Mouse (Mus musculus) limb, embryonic 14.5 days (tissue): ENCODE measurements at regions not wholly inside any gene's neighbourhood (a gene's known extent, or its start where the extent isn't known, plus 50 kb on each side); places are given as distances from the start of the nearest gene placed in this dataset.

ENCODE experiments used
- ATAC-seq: fragments of 200-750 bp; cut with Nextera tagmentation; 2 replicates; pipeline ENCODE4 v1.8.0; 2017; ENCODE audit warnings: low read depth, moderate number of reproducible peaks, moderate TSS enrichment; ENCODE audit not compliant: low FRiP score
- DNase-seq: peaks from one replicate; pipeline ENCODE4 v3.0.0-alpha.2; 2015; ENCODE audit warnings: low spot score
- H3K27ac ChIP-seq: fragments of 300-500 bp; sonication (generic); replicated peaks from 2 replicates; pipeline ENCODE4 v1.5.1; 2014; ENCODE audit warnings: low read depth, mild to moderate bottlenecking, low read length, moderate library complexity, mixed read lengths
- H3K27me3 ChIP-seq: fragments of 300-500 bp; sonication (generic); 2 replicates; pipeline ENCODE4 v1.6.1; 2014; ENCODE audit warnings: low read length, mixed read lengths; ENCODE audit not compliant: control insufficient read depth, insufficient read depth
- H3K36me3 ChIP-seq: fragments of 300-500 bp; sonication (generic); 2 replicates; pipeline ENCODE4 v1.6.1; 2014; ENCODE audit warnings: mild to moderate bottlenecking, low read length, moderate library complexity, mixed read lengths; ENCODE audit not compliant: control insufficient read depth, insufficient read depth
- H3K4me1 ChIP-seq: fragments of 300-500 bp; sonication (generic); 2 replicates; pipeline ENCODE4 v1.6.1; 2014; ENCODE audit warnings: antibody characterized with exemption, low read length, mixed read lengths; ENCODE audit not compliant: control insufficient read depth, insufficient read depth
- H3K4me2 ChIP-seq: fragments of 300-500 bp; sonication (generic); replicated peaks from 2 replicates; pipeline ENCODE4 v1.6.1; 2014; ENCODE audit warnings: low read depth, mild to moderate bottlenecking, low read length, moderate library complexity; ENCODE audit not compliant: severe bottlenecking
- H3K4me3 ChIP-seq: fragments of 300-500 bp; sonication (generic); replicated peaks from 2 replicates; pipeline ENCODE4 v1.5.1; 2014; ENCODE audit warnings: low read length
- H3K9ac ChIP-seq: fragments of 300-500 bp; sonication (generic); 2 replicates; pipeline ENCODE4 v1.6.1; 2014; ENCODE audit warnings: mild to moderate bottlenecking, low read depth, low read length, moderate library complexity; ENCODE audit not compliant: severe bottlenecking
- H3K9me3 ChIP-seq: fragments of 300-500 bp; sonication (generic); 2 replicates; pipeline ENCODE4 v1.6.1; 2016; ENCODE audit warnings: low read length; ENCODE audit not compliant: control insufficient read depth
- POLR2A ChIP-seq: fragments of 200-500 bp; IDR thresholded peaks from 2 replicates; pipeline ENCODE4 v1.8.0; 2012; ENCODE audit warnings: inconsistent platforms, mild to moderate bottlenecking, moderate library complexity, borderline replicate concordance; ENCODE audit not compliant: insufficient read depth, insufficient read length; ENCODE audit errors: extremely low read depth
- WGBS: fragments of 180-500 bp; shearing (Covaris S2); extraction: QIAGEN DNeasy Blood & Tissue Kit; methylation state at CpG from one replicate; pipeline ENCODE4 v1.1.7; 2014; 5-methylcytosine and 5-hydroxymethylcytosine counted together

GRCm38 (mm10) chr19:48136231-48136630, 69.6 kb upstream of the Sorcs3 start:
- no peaks in the 10 kb centered on the region; the same call in 1 of the 2 replicates for H3K27me3 ChIP-seq
- H3K9me3 ChIP-seq: no peaks in the 10 kb centered on the region
- no peak overlapping the region for H3K4me3 ChIP-seq
- no peak overlapping the region for H3K27ac ChIP-seq
- TF ChIP-seq POLR2A: no peak
- no peaks in the 10 kb centered on the region for H3K36me3 ChIP-seq
- H3K4me2 ChIP-seq: no peak overlapping the region
- no peak overlapping the region for H3K9ac ChIP-seq
- WGBS: 23% methylated on average over 8 of the region's 8 CpGs
- ATAC-seq: no peak
- no peaks in the 10 kb centered on the region for H3K4me1 ChIP-seq
- DNase-seq: no peak

- H3K36me3 ChIP-seq: no peaks in the 10 kb centered on the region
- 29% methylated on average over 1 of the region's 1 CpGs for WGBS
- DNase-seq (peak; percentile 50), ATAC-seq (no peak)
- no peak overlapping the region for H3K4me2 ChIP-seq
- no peaks in the 10 kb centered on the region for H3K4me1 ChIP-seq
- H3K4me3 ChIP-seq: no peak overlapping the region
- H3K27ac ChIP-seq: no peak overlapping the region
- no peaks in the 10 kb centered on the region; the same call in 1 of the 2 replicates for H3K27me3 ChIP-seq
- no peak overlapping the region for H3K9ac ChIP-seq
- no peak for TF ChIP-seq POLR2A
- H3K9me3 ChIP-seq: no peaks in the 10 kb centered on the region
Observed at GRCm38 (mm10) chr19:48144129-48144528, 61.7 kb upstream of the Sorcs3 start.
